Mouse (Mus musculus) lung, postnatal 0 days (tissue): Measurements from ENCODE around the gene Ncapg. TPM values are rescaled to one million over a fixed set of nuclear protein-coding genes. Genes with fewer than 3 reads are reported as not detected.

Source experiments
- ATAC-seq: fragments of 200-750 bp; cut with Nextera tagmentation; 2 replicates; pipeline ENCODE4 v1.8.0; 2017; ENCODE audit warnings: moderate library complexity
- DNase-seq: peaks from one replicate; pipeline ENCODE4 v3.0.0-alpha.2; 2016; ENCODE audit warnings: low spot score
- H3K27ac ChIP-seq: fragments of 300-500 bp; sonication (generic); 2 replicates; pipeline ENCODE4 v1.5.1; 2014; ENCODE audit warnings: antibody characterized with exemption, mild to moderate bottlenecking, low read length, mixed read lengths
- H3K27me3 ChIP-seq: fragments of 300-500 bp; sonication (generic); replicated peaks from 2 replicates; pipeline ENCODE4 v1.6.1; 2014; ENCODE audit warnings: low read length, mixed read lengths; ENCODE audit not compliant: insufficient read depth
- H3K36me3 ChIP-seq: fragments of 300-500 bp; sonication (generic); 2 replicates; pipeline ENCODE4 v1.6.1; 2014; ENCODE audit warnings: low read length, mixed read lengths; ENCODE audit not compliant: insufficient read depth
- H3K4me1 ChIP-seq: fragments of 300-500 bp; sonication (generic); 2 replicates; pipeline ENCODE4 v1.6.1; 2014; ENCODE audit warnings: antibody characterized with exemption, low read depth, low read length, mixed read lengths; ENCODE audit not compliant: insufficient read depth
- H3K4me2 ChIP-seq: fragments of 300-500 bp; sonication (generic); replicated peaks from 2 replicates; pipeline ENCODE4 v1.6.1; 2014; ENCODE audit warnings: low read depth, mild to moderate bottlenecking, low read length, moderate library complexity, mixed read lengths
- H3K4me3 ChIP-seq: fragments of 300-500 bp; sonication (generic); 2 replicates; pipeline ENCODE4 v1.5.1; 2014; ENCODE audit warnings: low read depth, low read length
- H3K9ac ChIP-seq: fragments of 300-500 bp; sonication (generic); replicated peaks from 2 replicates; pipeline ENCODE4 v1.6.1; 2014; ENCODE audit warnings: low read depth, mild to moderate bottlenecking
- H3K9me3 ChIP-seq: fragments of 300-500 bp; sonication (generic); 2 replicates; pipeline ENCODE4 v1.6.1; 2016; ENCODE audit warnings: low read length, mixed read lengths
- CTCF ChIP-seq: IDR thresholded peaks from 2 replicates; pipeline ENCODE4 v1.5.1; 2016; ENCODE audit warnings: antibody characterized with exemption, mild to moderate bottlenecking
- EP300 ChIP-seq: IDR thresholded peaks from 2 replicates; pipeline ENCODE4 v1.6.1; 2016; ENCODE audit warnings: antibody characterized with exemption, mild to moderate bottlenecking, control low read depth
- WGBS: fragments of 180-500 bp; shearing (Covaris S2); extraction: QIAGEN DNeasy Blood & Tissue Kit; methylation state at CpG from one replicate; pipeline ENCODE4 v1.1.7; 2014; 5-methylcytosine and 5-hydroxymethylcytosine counted together
- polyA plus RNA-seq: library from polyadenylated mRNA; unstranded; fragments of >200 nt; fragmentation: Nextera tagmentation; extraction: Ambion mirVana; gene quantifications from 2 replicates; pipeline ENCODE4 v1.2.1, GENCODE M21; 2015

The Ncapg gene
- polyA plus RNA-seq, 1 experiment from 2014 or later, result 2.6 TPM

DNA sequence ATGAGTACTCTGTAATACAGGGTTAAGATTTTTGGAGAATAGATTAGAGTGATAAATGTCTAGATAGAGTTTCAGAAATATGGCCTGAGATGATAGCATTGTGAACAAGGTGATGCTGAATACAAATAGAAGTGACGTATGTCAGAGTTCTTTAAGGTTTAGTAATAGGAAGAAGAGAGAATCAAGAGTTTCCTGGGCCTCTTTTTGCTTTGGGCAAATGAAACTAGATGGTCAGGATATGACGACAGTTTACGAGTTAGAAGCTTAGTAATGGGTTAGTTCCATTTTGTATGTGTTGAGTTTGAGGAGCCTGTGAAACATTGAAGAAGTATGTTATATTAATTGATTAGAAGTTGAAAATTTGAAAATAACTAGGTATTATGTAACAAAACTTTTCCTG is 16.5 kb downstream of the Ncapg start:
- Histone ChIP-seq H3K9me3 (no peaks in the 10 kb centered on the region), H3K9ac (no peak overlapping the region), H3K36me3 (no peaks in the 10 kb centered on the region), H3K4me2 (no peak overlapping the region), H3K27me3 (no peaks in the 10 kb centered on the region), H3K4me1 (no peaks in the 10 kb centered on the region), H3K4me3 (no peak overlapping the region), H3K27ac (no peak overlapping the region)
- ATAC-seq (no peak), DNase-seq (no peak)
- 96% methylated on average over 3 of the region's 3 CpGs for WGBS
- no peak for TF ChIP-seq CTCF
- TF ChIP-seq EP300, result no peak

DNA sequence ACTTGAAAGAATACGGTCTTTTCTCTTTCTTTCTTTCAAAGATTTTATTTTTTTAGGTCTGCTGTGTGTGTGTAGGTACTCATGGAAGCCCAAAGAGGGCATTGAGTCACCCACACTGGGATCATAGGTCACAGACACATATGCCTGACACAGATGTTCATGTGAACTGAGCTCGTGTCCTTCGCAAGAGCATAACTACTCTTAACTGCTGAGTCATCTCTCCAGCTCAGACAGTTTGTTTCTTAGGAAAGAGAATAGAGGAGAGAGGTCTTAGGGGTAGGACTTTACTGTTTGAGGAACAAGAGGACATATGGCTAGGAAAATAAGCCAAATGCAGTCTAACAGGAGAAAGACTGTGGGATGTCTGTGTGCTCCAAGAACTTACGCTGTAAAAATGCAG is 19.4 kb downstream of the Ncapg start:
- H3K9me3 ChIP-seq, result no peaks in the 10 kb centered on the region
- H3K9ac ChIP-seq, result no peak overlapping the region
- no peak overlapping the region for H3K27ac ChIP-seq
- TF ChIP-seq CTCF (no peak), EP300 (no peak)
- ATAC-seq (no peak), DNase-seq (no peak)
- no peak overlapping the region for H3K4me2 ChIP-seq
- no peaks in the 10 kb centered on the region for H3K4me1 ChIP-seq
- WGBS, result 76% methylated on average over 4 of the region's 4 CpGs
- H3K27me3 ChIP-seq, result no peaks in the 10 kb centered on the region
- H3K4me3 ChIP-seq, result no peak overlapping the region
- no peaks in the 10 kb centered on the region for H3K36me3 ChIP-seq

- no peaks in the 10 kb centered on the region for H3K4me1 ChIP-seq
- H3K36me3 ChIP-seq, result no peaks in the 10 kb centered on the region
- no peak for DNase-seq
- 59% methylated on average over 2 of the region's 2 CpGs for WGBS
- no peak overlapping the region for H3K4me3 ChIP-seq
- no peak for ATAC-seq
- TF ChIP-seq EP300, result no peak
- no peak for TF ChIP-seq CTCF
- H3K9ac ChIP-seq, result no peak overlapping the region
- no peak overlapping the region for H3K4me2 ChIP-seq
- H3K27me3 ChIP-seq, result no peaks in the 10 kb centered on the region
- H3K9me3 ChIP-seq, result no peaks in the 10 kb centered on the region
- H3K27ac ChIP-seq, result no peak overlapping the region
These were observed 21.1 kb downstream of the Ncapg start for GRCm38 (mm10) chr5:45690802-45691201.

DNA sequence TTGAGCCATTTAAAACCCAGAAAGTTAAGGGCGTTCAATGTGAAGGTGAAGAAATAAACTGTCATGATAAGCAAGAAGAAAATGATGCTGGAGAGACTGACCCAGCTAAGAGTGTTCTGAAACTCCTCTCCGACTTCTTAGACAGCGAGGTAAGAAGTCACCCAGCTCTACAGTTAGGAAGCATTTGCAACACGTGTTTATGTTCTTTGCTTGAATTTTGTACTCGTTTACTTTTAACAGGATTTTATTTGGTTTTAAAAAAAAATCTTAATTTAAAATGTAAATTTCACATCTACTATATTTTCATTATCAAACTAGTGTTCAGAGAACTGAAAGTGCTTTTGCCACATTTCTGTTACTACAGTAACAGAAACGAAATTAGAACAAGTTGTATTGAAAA is 22.0 kb downstream of the Ncapg start:
- Histone ChIP-seq H3K9me3 (no peaks in the 10 kb centered on the region), H3K36me3 (no peaks in the 10 kb centered on the region), H3K4me1 (no peaks in the 10 kb centered on the region), H3K4me3 (no peak overlapping the region), H3K27ac (no peak overlapping the region), H3K4me2 (no peak overlapping the region), H3K27me3 (no peaks in the 10 kb centered on the region), H3K9ac (no peak overlapping the region)
- no peak for DNase-seq
- ATAC-seq, result no peak
- 84% methylated on average over 6 of the region's 6 CpGs for WGBS
- TF ChIP-seq CTCF (no peak), EP300 (no peak)

DNA sequence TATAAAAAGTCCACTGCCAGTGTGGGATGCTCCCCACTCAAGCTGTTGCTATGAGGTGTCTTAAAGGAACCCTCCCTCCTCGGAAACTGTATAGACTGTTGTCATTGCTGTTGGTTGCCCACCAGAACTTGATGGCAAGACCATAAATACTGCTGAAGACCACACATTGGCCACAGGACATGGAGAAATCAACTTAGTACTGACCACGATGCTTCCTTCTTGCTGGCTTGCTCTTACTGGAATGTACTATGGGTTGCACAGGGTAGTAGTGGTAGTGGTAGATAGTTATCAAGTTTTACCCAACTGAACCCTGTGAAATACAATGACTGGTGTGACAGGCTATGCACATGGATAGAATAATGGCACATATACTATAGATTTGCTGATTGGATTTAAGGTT is 37.1 kb downstream of the Ncapg start:
- 90% methylated on average over 2 of the region's 2 CpGs for WGBS
- ATAC-seq (no peak), DNase-seq (no peak)
- no peaks in the 10 kb centered on the region for H3K4me1 ChIP-seq
- no peaks in the 10 kb centered on the region for H3K27me3 ChIP-seq
- H3K4me3 ChIP-seq, result no peak overlapping the region
- no peak overlapping the region for H3K27ac ChIP-seq
- no peaks in the 10 kb centered on the region for H3K9me3 ChIP-seq
- H3K36me3 ChIP-seq, result no peaks in the 10 kb centered on the region
- no peak overlapping the region for H3K9ac ChIP-seq
- no peak overlapping the region for H3K4me2 ChIP-seq
- TF ChIP-seq EP300, result no peak
- TF ChIP-seq CTCF, result no peak

- no peak for TF ChIP-seq CTCF
- no peak for TF ChIP-seq EP300
- DNase-seq (no peak), ATAC-seq (no peak)
- Histone ChIP-seq H3K4me3 (no peak overlapping the region), H3K9ac (no peak overlapping the region), H3K27me3 (no peaks in the 10 kb centered on the region), H3K27ac (no peak overlapping the region), H3K4me1 (no peaks in the 10 kb centered on the region), H3K36me3 (no peaks in the 10 kb centered on the region), H3K9me3 (no peaks in the 10 kb centered on the region), H3K4me2 (no peak overlapping the region)
- 91% methylated on average over 2 of the region's 2 CpGs for WGBS
These were observed 39.9 kb downstream of the Ncapg start for GRCm38 (mm10) chr5:45709653-45710052.

DNA sequence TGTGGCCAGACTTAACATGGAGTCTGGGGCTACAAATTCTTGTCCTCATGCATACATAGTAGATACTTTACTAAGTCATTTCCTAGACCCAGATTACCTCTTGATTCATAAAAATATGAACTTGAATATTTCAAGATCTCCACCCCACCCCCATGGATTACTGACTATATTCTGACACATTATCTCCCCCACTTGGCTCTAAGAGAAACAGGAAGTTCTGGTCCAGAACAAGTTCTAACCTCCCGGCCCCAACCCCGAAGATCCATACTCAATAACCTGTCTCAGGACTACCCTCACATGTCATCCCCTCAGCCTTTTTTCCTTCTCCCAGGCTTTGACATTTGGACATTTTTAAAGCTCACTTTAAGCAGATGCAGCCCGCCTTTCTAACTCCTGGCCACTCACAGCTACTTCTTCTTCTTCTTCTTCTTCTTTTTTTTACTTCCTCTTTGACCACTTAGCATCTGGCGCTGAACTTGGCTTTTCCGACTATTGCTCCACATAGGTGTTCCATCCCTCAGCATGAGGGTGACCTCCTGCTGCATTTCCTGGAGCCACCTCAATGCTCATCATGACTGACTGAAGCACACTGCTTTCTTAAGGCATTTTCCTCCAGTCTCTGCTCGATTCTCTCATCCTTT is 49.2 kb downstream of the Ncapg start:
- Histone ChIP-seq H3K9ac (no peak overlapping the region), H3K4me3 (no peak overlapping the region), H3K4me1 (no peaks in the 10 kb centered on the region), H3K27me3 (no peaks in the 10 kb centered on the region), H3K36me3 (no peaks in the 10 kb centered on the region), H3K9me3 (no peaks in the 10 kb centered on the region), H3K4me2 (no peak overlapping the region), H3K27ac (no peak overlapping the region)
- DNase-seq, result peak; percentile 10
- TF ChIP-seq EP300 (no peak), CTCF (no peak)
- ATAC-seq, result no peak
- WGBS, result 85% methylated on average over 6 of the region's 6 CpGs
